Mouse (Mus musculus): ENCODE data around the gene Hes6.

Hes6 gene

DNA sequence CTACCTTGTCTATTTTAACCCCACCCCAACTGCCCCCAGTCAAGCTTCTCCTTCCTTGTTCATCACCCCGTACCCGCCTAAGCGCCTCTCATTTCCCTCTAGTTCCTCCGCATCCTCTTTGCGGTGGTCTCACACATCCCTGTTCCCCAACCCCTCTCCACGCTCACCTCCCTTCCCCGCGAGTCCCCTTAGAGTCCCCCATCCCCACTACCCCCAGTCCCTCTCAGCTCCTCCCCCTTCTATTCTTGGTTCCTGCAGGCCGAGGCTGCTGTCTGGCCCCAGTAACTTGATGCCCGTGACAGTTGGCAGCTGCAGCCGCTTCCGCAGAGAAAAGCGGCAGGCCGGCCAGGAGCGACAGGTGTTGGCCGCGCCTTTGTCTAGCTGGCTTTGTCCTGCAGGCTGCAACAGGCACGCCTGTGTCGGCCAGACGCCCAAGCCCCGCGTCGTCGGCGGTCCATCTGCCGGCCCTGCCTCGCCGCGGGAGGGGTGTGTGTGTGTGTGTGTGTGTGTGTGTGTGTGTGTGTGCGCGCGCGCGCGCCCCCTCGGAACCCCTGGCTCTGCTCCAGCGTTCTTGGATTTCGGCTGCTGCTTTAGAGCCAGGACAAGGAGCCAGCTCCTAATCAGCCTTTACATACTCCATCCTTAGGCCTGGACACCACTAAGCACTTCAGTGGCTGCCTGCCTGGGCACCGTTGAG is at the start of gene Hes6:
Gene Hes6, minus strand, starts transcription at position 141 of the 697 bp plus-strand sequence.
- DNase-seq (ENCODE audit: low spot score) = peak; percentile 67

DNA sequence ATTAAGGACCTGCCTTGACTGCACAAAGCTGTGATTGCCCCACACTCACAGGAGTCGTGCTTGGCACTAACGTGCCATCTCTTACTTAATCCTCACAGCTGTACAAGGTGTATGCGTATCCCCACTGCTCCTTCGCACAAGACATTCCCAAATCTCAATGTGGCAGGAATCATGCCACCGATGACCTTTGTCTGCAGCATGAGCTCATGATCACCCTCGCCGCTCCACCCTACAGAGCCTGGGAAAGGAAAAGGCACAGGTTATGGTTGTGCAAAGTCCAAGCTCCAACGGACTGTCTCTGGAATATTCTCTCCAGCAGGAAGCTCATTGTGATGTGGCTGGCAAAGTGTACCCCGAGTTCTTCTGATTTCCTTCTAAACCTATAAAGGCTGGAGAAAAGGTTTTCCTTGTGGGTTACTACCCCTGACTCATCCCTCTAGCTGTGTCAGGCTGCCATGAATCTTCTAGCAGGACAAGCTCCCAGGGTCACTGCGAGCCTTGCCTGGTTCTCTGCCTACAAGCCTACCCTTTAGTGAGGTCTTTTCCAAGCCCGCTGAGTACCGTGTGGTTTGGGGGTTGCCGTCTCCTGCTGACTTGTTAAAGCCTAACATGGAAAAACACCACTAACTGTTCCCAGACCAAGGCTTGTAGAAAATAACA is 49.6 kb upstream of the Hes6 start:
- no peak for DNase-seq (ENCODE audit: low spot score)

DNA sequence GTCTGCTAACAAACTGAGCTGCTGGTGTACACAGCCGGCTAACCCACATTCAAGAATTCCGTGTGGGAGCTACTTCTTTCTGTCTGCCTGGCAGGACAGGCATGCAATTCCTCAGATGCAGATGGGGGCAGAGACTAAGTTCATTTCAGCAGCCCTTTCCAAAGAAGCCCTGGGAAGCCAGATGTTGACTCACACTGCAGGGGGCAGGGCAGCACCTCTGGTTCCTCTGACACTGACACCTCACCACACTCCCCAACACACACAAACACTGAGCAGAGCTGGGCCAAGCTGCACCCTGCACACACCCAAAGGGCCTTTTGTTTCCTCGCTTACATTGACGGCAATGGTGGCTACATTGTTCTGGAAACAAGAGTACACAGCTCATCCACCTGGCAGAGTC is 46.7 kb upstream of the Hes6 start:
- no peak for DNase-seq (ENCODE audit: low spot score)

DNA sequence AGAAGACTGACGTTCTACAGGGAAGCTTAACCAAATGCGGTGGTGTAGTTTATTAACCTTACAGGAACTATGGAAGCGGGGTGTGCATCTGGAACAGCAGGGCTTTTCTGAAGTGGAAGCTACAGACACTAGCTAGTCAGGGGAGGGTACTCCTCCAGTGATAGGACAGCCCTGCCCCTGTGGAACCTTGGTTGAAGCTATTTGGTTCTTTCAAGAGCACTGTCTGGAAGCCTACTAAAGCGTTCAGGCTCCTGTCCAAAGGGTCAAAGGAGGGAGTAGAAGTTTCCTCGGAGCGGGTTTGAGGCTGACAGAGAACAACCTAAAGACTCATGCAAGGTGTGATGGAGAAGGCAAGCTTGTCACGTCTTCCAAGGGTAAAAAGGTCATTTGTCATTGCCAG is 46.2 kb upstream of the Hes6 start:
- DNase-seq (ENCODE audit: low spot score) = no peak

DNA sequence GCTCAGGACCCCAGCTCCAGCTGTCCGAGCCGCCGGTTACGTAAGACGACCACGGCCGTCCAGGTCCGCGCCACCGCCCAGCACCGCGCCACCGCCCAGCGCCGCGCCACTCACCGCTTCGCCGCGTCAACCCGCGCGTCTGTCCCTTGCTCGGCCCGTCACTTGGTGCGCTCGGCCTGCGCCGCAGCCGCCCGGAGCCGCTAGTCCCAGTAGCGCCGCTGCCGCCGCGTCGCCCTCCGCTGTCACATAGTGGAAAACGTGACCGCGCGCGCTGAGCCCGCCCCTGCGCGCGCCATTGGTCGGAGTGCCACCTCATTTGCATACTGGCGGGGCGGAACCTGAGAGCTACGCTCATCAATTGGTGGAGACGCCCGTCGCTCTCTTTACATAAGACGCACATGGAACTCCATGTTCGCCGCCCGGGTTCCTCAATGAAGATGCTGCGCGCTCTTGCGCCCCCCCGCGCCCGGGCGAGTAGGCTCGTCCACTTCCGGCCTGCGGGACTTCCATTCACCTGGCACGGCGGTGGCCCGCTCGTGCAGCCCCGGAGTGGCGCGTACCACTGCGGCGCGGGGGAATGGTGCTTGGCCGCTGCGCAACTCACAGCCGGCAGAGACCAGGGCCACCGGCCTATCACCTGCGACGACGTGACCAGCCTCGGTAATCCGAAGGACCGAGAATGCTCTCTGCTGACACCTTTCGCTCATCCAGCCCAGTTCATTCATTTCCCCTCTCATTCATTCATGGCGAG is 45.4 kb upstream of the Hes6 start, which contains the start of gene Per2:
Gene Per2, minus strand, starts transcription at position 266 of the 751 bp plus-strand sequence.
- DNase-seq (ENCODE audit: low spot score) = peak; percentile 97

DNA sequence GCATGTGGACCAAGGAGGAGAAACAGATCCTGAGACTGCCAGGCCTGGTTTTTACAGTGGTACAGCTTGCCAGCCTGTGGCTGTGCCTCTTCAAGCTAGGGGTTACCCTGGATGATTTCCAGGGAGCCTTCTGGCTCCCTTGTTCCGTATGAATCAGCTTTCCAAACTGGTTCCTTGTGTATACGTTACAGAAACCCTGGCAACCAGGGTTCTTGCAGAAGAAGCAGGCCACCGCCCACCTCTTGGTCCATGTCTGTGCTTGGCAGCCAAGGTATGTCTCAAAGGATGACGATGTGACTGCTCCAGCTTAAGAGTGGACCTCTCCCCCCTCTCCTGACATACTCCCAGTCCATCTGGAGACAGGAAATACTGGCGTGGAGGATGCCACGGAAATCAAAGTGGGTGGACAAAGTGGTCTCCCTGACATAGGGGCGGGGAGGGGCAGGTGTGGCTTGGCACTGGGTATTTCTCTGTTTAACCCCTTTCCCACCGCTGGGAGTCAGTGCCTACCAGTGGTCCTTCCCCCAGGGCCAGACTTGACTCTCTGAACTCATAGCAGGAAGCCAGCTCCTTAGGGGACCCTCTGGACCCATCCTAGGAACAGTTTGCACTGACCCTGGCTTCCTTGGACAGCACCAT is 44.5 kb upstream of the Hes6 start:
- no peak for DNase-seq (ENCODE audit: low spot score)

DNA sequence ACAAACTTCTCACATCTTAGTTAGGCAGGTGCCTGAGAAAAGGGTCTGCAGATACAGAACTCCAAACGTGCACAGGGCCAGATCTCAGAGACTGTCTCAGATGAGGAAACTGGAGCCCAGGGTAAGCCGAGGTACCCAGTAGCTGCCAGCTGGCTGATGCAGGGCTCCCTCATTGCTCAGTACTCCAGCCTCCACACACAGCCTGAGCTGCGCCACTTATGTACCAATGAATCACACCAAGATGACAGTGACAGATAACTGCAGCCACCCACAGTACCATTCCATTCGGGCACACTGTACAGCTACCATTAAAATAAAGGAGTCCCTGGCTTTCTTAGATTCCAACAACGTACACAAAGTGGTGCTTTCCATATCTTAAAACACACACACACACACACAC is 43.9 kb upstream of the Hes6 start:
- DNase-seq (ENCODE audit: low spot score) = no peak

DNA sequence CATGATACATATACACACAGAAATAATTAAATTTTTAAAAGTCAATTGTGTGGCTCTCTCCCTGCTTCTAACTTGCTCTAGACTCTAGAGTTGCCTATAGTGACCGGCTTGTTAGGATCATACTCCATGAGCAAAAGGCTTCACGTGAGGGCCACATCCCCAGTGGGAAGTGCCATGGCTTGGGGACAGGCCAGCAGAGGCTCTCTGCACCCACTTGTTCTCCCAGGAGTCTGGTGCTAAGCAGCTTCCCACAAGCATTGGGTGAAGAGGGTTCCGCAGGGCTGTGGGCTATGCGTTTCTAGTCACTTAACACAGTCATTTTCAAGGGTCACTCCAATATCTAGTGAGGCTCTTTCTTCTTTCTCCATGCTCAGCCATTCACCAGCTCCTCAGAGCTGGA is 43.3 kb upstream of the Hes6 start:
- DNase-seq (ENCODE audit: low spot score) = no peak

DNA sequence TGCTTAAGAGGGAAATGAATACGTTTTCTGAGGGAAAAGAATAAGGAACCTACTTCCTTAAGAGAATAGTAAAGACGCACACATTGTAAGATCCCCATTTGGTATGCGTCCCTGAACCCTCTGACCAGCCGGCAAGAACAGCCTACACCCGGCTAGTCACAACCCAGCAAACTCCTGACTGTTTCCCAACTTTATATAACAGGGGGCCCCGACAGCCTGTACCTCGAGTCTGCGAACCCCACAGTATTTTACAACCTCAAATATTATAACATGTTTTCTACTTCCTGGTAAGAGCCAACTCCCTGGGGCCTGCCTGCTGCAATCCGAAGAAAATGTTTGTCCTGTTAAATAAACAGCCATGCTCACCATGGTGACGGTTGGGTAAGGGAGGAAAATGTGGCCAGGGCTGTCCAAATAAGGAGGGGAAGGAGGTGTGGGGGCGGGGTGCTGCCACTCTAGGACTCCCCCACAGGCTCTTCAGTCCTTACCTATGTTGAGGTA is 42.5 kb upstream of the Hes6 start:
- DNase-seq (ENCODE audit: low spot score) = peak; percentile 63

DNA sequence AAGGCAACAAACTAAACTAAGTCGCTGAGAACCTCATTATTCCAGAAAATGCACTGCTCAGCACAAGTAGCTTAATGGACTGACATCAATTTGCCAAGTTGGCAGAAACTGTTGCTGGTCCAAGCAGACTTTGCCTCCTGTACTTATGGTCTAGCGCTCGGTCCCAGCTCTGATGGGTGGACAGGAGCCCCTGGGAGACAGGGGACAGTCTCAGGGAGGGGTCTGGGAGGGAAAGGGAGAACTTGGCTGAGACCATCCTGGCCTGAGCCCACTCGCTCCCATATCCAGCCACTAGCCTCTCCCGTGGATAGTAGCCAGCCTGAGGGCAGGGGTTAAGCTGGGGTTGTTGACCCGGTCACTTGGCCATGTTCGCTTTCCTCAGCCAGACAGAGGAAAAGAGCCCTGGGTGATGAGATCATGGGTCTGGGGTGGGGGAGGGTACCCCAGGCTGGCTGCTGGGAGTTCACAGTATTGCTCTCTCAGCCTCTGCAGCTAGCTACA is 41.9 kb upstream of the Hes6 start:
- DNase-seq (ENCODE audit: low spot score) = peak; percentile 54

DNA sequence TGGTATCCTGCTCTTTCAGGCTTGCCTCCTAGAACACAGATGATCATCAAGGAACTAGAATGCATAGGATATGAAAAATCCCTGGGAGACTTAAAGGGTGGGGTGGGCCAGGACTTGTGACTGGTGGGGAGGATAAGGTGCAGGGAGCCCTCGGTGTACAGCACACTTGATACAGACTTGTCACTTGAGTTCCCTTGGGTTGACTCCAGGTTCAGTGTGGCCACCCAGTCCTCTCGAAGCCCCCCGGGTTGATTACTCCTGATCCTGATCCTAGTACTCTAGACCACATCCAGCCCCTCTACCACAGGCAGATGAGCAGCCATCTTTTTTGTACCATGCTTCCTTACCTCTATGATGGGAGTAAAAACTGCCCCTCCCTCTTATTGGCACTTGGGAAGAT is 41.1 kb upstream of the Hes6 start:
- DNase-seq (ENCODE audit: low spot score) = peak; percentile 2

DNA sequence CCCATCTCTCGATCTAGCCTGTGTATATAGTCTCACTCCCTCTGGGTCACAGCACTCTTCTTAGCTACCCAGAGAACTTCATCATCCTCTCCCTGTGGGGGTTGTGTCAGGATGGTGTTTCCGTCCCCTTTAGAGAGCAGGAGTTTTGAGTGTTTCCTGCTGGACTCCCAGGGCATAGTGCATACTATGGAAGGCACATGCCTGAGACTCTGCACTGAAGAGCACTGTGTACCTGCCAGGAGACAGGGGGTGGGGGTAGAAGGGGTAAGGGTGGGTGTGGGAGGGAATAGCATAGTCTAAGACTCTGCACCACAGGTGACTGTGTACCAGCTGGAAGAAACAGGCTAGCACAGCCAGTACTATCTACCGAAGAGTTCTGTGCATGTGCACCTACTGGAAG is 40.5 kb upstream of the Hes6 start:
- DNase-seq (ENCODE audit: low spot score) = peak; percentile 2

DNA sequence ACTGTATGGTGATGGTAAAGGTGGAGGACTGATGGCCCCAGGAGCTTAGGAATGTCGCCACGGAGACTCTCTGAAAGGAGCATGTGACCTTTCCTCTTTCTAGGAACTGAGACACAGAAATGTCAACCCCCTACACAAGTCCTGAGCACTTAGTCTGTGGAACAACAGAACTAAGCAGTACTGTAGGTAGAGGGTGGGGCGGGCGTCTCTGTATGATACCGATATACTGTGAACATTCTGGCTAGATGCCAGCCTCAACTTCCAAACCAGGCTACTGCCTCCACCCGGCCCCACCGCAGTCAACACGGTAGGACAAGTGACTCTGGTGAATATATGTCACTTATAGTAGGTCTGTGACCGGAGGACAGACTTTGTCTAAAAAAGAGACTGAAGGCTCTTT is 40.1 kb upstream of the Hes6 start:
- peak; percentile 4 for DNase-seq (ENCODE audit: low spot score)

DNA sequence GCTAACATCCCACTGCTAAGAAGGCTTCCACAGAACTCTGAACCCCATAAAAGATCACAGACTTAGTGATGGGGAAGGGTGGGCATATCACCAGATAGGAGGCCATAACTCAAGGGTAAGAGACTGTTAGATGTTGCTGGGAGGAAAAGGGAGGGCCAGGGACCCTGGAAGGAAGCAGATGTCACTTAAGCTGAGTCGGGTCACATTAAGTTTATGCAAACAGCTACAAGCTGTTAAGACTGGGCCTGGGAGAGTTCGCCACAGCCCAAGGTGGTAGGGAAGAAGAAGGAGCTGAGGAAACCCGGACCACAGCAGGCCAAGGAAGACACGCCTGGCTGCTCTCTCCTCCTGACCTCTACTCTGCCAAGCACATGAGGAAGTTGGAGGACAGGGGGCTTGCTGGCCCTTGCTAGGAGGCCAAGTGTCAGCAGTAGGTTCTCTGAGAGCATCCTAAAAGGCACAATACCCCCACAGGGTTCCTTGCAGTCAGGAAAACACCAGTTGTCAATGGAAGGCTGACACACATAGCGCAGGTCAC is 37.8 kb upstream of the Hes6 start:
- DNase-seq (ENCODE audit: low spot score) = no peak

DNA sequence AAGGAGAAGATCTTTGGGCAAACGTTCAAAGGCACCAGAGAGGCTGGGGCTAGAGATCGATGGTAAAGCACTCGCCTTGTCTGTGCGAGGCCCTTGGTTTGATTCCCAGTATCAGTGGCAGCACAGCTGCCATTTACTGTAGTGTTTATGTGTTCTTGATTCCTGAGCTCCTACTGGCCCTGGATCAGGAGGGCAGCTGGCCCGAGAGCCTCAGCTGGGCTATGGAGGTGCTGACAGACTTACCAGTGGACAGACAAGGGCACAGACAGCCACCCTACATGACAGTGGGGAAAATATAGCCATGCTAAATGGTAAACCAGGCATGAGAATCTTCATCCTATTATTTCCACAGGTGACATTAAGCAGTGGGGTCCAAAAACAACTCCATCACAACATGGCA is 37.0 kb upstream of the Hes6 start:
- DNase-seq (ENCODE audit: low spot score) = no peak

DNA sequence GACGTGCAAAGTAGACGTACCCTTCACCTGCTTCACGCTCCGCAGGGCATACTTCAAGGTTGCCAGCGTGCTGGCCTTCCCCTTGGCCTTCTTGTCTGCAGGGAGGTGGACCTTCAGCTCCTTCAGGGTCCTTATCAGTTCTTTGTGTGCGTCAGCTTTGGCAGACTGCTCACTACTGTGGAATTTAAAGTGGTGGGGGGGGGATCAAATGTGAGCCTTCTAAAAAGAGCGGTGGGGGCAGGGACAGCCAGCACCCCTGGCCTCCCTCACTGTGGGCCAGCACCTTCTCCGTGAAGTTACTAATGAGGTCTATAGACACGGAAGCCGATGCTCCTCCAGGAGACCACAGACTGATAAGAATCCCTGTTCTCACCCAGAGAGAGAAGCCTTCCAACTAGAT is 34.9 kb upstream of the Hes6 start:
- DNase-seq (ENCODE audit: low spot score) = peak; percentile 44

DNA sequence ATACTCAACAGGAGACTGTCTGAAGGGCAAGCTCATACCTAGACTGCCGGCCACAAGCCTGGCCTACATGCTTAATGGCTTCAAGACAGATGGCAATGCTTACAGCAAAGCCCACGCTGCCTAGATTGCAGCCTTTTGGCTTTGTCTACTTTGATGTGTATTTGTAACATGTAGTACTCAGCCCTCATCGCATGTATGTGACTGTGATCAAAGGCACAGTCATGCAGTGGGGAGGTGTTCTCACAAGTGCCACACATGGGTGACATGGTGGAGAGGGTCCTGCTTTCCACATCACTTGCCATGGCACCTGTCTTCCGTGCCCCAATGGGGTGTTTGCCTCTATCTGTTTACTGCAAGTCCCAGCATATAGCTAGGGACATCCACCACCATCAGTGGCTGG is 32.7 kb upstream of the Hes6 start:
- no peak for DNase-seq (ENCODE audit: low spot score)

DNA sequence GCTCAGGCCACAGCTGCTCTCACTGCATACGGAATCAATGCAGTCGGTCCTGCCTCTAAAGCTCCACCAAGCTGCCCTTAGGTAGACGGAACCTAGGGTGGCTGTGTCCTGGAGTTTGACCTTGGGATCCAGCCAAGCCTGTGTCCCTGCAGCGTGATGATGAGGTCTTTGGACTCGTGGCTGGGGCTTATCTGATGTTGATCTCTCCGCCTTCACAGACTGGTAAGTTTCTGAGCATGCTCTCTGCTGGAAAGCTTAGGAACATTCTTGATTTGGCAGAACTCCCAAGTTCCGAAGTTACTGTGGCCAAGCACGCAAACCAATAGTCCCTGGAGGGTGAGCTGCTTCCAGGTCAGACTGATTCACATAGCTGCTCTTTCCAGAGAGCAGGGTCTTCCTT is 32.2 kb upstream of the Hes6 start:
- peak; percentile 57 for DNase-seq (ENCODE audit: low spot score)

DNA sequence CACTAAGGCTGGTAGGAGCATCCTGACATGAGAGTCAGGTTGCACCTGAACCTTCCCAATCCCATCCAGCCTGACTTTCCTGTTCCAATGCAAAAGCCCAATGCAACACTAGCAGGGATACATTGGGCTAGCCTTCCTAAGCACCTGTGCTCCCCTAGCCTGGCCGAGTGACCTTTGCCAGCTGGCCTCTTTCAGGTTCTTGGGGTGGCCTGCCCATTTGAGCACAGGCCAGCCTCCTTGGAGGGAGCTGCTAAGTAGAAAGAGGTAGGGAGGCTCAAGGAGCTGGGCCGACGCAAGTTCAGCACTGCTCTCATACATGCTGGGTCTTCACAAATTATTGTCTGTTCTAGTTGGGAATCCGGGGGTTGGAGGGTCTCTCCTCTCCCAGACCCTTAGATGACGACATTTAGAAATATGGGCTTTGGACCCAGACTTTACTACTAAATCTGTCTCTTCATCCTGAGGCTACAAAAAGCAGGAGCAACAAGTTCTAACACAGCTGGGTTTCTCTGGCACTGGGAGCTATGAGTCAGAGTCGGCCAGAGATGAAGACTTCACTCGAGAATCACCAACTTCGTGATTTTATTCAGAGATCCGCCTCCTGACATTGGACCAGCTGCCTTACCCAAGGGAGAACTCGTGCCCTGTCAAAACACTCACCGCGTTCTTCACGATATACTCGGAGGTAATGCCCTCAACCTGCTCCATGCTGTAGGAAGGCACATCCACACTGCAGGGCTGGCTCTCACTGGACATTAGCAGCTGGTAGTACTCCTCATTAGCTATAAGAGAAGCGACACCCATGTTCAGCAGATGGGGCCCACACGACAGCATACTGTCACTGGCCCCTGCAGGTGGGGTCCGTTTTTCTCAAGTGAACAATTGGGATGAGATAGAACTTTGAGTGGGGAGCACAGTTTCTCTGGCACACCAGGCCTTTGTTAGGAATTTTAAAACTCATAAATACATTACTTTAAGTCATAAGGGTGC is 31.3 kb upstream of the Hes6 start:
- DNase-seq (ENCODE audit: low spot score) = no peak

DNA sequence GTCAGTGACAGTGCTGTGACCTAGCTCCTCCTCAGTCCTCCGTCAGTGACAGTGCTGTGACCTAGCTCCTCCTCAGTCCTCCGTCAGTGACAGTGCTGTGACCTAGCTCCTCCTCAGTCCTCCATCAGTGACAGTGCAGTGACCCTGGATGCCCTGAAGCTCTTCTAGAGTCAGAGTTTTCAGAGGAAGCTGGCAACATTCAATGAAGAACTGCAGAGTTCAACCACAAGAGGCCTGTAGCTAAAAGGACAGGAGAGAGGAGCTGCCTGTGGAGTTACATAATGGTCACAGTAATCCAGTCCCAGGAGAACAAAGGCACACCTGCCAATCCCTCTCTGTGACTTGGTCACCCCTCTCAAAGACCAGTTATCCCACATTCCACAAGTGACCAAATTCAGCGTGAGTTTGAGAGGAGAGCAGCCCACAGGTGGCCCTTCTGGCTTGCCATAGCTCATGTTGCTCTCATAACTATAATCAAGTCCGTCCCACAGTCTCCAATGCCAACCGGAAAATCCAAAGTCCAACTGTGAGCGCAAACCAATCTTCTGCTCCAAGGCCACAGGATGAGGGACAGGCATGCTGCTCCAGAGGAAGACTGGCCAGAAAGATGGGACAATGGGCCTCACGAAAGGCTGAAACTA is 28.6 kb upstream of the Hes6 start:
- DNase-seq (ENCODE audit: low spot score) = no peak

Measured in ovary, postnatal 36 days (tissue).